Mouse (Mus musculus) T-helper 1 cell (primary cell): ENCODE data around the gene Trp53bp1.

ENCODE experiments used
- in situ Hi-C: fragments of 300-600 bp; cut with MboI, MseI; formaldehyde crosslinking; loops from one replicate; pipeline ENCODE4 v1.15.1; 2025; ENCODE audit warnings: high pct_unique_total_duplicates

Gene Trp53bp1

GRCm38 (mm10) chr2:121271236-121271927 is at the start of gene Trp53bp1:
Gene Trp53bp1, minus strand, starts transcription at chr2:121271407.
- in situ Hi-C loops = no loop called here

- in situ Hi-C loops = no loop called here
Observed at GRCm38 (mm10) chr2:121316278-121316677, 45.1 kb upstream of the Trp53bp1 start.

GRCm38 (mm10) chr2:121308997-121309416 is 37.8 kb upstream of the Trp53bp1 start:
- in situ Hi-C loops = no loop called here

GRCm38 (mm10) chr2:121300036-121300435 is 28.8 kb upstream of the Trp53bp1 start:
- in situ Hi-C loops = no loop called here

GRCm38 (mm10) chr2:121299471-121299870 is 28.3 kb upstream of the Trp53bp1 start:
- in situ Hi-C loops = no loop called here

GRCm38 (mm10) chr2:121298131-121298530 is 26.9 kb upstream of the Trp53bp1 start:
- in situ Hi-C loops = no loop called here

- in situ Hi-C loops = no loop called here
Observed at GRCm38 (mm10) chr2:121297701-121298100, 26.5 kb upstream of the Trp53bp1 start.

- in situ Hi-C loops = no loop called here
Observed at GRCm38 (mm10) chr2:121296754-121297231, 25.6 kb upstream of the Trp53bp1 start.

GRCm38 (mm10) chr2:121295608-121296571 is 24.7 kb upstream of the Trp53bp1 start:
- in situ Hi-C loops = no loop called here

GRCm38 (mm10) chr2:121294753-121295607 is 23.8 kb upstream of the Trp53bp1 start:
- in situ Hi-C loops = no loop called here

- in situ Hi-C loops = no loop called here
Observed at GRCm38 (mm10) chr2:121294182-121294581, 23.0 kb upstream of the Trp53bp1 start.

- in situ Hi-C loops = no loop called here
Observed at GRCm38 (mm10) chr2:121292316-121293013, 21.3 kb upstream of the Trp53bp1 start.

- in situ Hi-C loops = no loop called here
Observed at GRCm38 (mm10) chr2:121289730-121290540, 18.7 kb upstream of the Trp53bp1 start.

GRCm38 (mm10) chr2:121288901-121289729 is 17.9 kb upstream of the Trp53bp1 start, which contains the start of gene Map1a:
Gene Map1a, plus strand, starts transcription at chr2:121289600.
- in situ Hi-C loops = no loop called here

- in situ Hi-C loops = no loop called here
Observed at GRCm38 (mm10) chr2:121287850-121288249, 16.6 kb upstream of the Trp53bp1 start.

- in situ Hi-C loops = no loop called here
Observed at GRCm38 (mm10) chr2:121271928-121272516, 815 bp upstream of the Trp53bp1 start.

GRCm38 (mm10) chr2:121270521-121271235 is 529 bp downstream of the Trp53bp1 start:
- in situ Hi-C loops = no loop called here

- in situ Hi-C loops = no loop called here
Observed at GRCm38 (mm10) chr2:121268446-121268845, 2.8 kb downstream of the Trp53bp1 start.
